Mouse (Mus musculus) liver, embryonic 11.5 days (tissue): ENCODE results near the gene Zfhx3. TPM values are rescaled to one million over a fixed set of nuclear protein-coding genes. Genes with fewer than 3 reads are reported as not detected.

Experiments
- ATAC-seq: fragments of 200-750 bp; cut with Nextera tagmentation; replicated peaks from 2 replicates; pipeline ENCODE4 v1.8.0; 2017; ENCODE audit warnings: moderate number of reproducible peaks, mild to moderate bottlenecking, moderate TSS enrichment, moderate library complexity; ENCODE audit not compliant: low FRiP score
- DNase-seq: peaks from one replicate; pipeline ENCODE4 v3.0.0-alpha.2; 2017; ENCODE audit warnings: low spot score
- H3K27ac ChIP-seq: fragments of 300-500 bp; sonication (generic); 2 replicates; pipeline ENCODE4 v1.5.1; 2014; ENCODE audit warnings: mild to moderate bottlenecking, low read depth, low read length, control low read depth
- H3K27me3 ChIP-seq: fragments of 300-500 bp; sonication (generic); replicated peaks from 2 replicates; pipeline ENCODE4 v1.6.1; 2014; ENCODE audit warnings: low read length, mixed read lengths; ENCODE audit not compliant: control insufficient read depth, insufficient read depth
- H3K36me3 ChIP-seq: fragments of 300-500 bp; sonication (generic); 2 replicates; pipeline ENCODE4 v1.6.1; 2014; ENCODE audit warnings: mild to moderate bottlenecking, low read length, moderate library complexity, mixed read lengths; ENCODE audit not compliant: control insufficient read depth, insufficient read depth
- H3K4me1 ChIP-seq: fragments of 300-500 bp; sonication (generic); replicated peaks from 2 replicates; pipeline ENCODE4 v1.6.1; 2014; ENCODE audit warnings: low read length, mixed read lengths; ENCODE audit not compliant: control insufficient read depth, insufficient read depth
- H3K4me2 ChIP-seq: fragments of 300-500 bp; sonication (generic); 2 replicates; pipeline ENCODE4 v1.6.1; 2014; ENCODE audit warnings: mild to moderate bottlenecking, control low read depth, moderate library complexity
- H3K4me3 ChIP-seq: fragments of 300-500 bp; sonication (generic); 2 replicates; pipeline ENCODE4 v1.5.1; 2014; ENCODE audit warnings: low read depth, low read length, control low read depth
- H3K9ac ChIP-seq: fragments of 300-500 bp; sonication (generic); 2 replicates; pipeline ENCODE4 v1.6.1; 2014; ENCODE audit warnings: low read depth, low read length, control low read depth
- H3K9me3 ChIP-seq: fragments of 300-500 bp; sonication (generic); 2 replicates; pipeline ENCODE4 v1.6.1; 2016; ENCODE audit warnings: low read length, inconsistent platforms, mixed read lengths; ENCODE audit not compliant: control insufficient read depth
- WGBS: fragments of 180-500 bp; shearing (Covaris S2); extraction: QIAGEN DNeasy Blood & Tissue Kit; methylation state at CpG from one replicate; pipeline ENCODE4 v1.1.7; 2014; 5-methylcytosine and 5-hydroxymethylcytosine counted together
- polyA plus RNA-seq: library from polyadenylated mRNA; unstranded; fragments of >200 nt; fragmentation: Nextera tagmentation; extraction: Ambion mirVana; gene quantifications from 2 replicates; pipeline ENCODE4 v1.2.1, GENCODE M21; 2014

Zfhx3 gene
- polyA plus RNA-seq, 1 experiment from 2014 or later: 6.1 TPM

GRCm38 (mm10) chr8:108692669-108693665, 750.5 kb downstream of the Zfhx3 start:
- Histone ChIP-seq H3K36me3 (no peaks in the 10 kb centered on the region), H3K9me3 (no peaks in the 10 kb centered on the region), H3K4me1 (peaks cover 21% of the 10 kb centered on the region), H3K9ac (no peak overlapping the region), H3K27me3 (peaks cover 48% of the 10 kb centered on the region), H3K27ac (no peak overlapping the region), H3K4me3 (0 out of 2 replicates have a peak overlapping the region, but pooled peaks have one; percentile 16), H3K4me2 (peak overlapping the region; percentile 58)
- ATAC-seq (no peak), DNase-seq (no peak)
- 73% methylated on average over 6 of the region's 6 CpGs for WGBS

DNA sequence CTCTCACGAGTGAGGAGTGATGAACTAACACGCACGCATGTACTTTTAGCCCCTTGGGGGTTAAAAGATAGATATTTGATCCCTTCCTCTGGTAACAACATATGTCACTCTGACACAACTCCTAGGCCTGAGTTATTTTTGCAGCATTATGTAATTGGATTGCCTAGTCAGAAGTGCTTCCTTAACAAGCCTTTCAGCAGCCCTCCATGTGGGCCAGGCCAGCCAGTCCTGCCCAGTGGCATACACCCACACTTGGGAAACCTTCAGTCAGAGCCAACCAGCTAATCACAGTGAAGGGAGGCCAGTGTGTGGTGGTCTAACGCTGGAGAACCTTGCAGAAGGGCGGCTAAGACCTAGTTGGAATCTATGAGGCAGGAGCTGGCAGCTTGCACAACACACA, 751.4 kb downstream of the Zfhx3 start:
- WGBS: 65% methylated on average over 5 of the region's 5 CpGs
- no peak overlapping the region for H3K9ac ChIP-seq
- no peak overlapping the region for H3K27ac ChIP-seq
- no peak overlapping the region for H3K4me2 ChIP-seq
- H3K27me3 ChIP-seq: peaks cover 57% of the 10 kb centered on the region
- no peak overlapping the region for H3K4me3 ChIP-seq
- no peaks in the 10 kb centered on the region for H3K36me3 ChIP-seq
- ATAC-seq (no peak), DNase-seq (no peak)
- peaks cover 21% of the 10 kb centered on the region for H3K4me1 ChIP-seq
- H3K9me3 ChIP-seq: no peaks in the 10 kb centered on the region

- 47% methylated on average over 6 of the region's 6 CpGs for WGBS
- peaks cover 24% of the 10 kb centered on the region for H3K4me1 ChIP-seq
- H3K27ac ChIP-seq: no peak overlapping the region
- no peak overlapping the region for H3K4me2 ChIP-seq
- DNase-seq (no peak), ATAC-seq (no peak)
- H3K4me3 ChIP-seq: no peak overlapping the region
- no peaks in the 10 kb centered on the region for H3K9me3 ChIP-seq
- H3K27me3 ChIP-seq: peaks cover 64% of the 10 kb centered on the region
- no peak overlapping the region for H3K9ac ChIP-seq
- no peaks in the 10 kb centered on the region for H3K36me3 ChIP-seq
These were observed 752.1 kb downstream of the Zfhx3 start for GRCm38 (mm10) chr8:108694516-108694915.

DNA sequence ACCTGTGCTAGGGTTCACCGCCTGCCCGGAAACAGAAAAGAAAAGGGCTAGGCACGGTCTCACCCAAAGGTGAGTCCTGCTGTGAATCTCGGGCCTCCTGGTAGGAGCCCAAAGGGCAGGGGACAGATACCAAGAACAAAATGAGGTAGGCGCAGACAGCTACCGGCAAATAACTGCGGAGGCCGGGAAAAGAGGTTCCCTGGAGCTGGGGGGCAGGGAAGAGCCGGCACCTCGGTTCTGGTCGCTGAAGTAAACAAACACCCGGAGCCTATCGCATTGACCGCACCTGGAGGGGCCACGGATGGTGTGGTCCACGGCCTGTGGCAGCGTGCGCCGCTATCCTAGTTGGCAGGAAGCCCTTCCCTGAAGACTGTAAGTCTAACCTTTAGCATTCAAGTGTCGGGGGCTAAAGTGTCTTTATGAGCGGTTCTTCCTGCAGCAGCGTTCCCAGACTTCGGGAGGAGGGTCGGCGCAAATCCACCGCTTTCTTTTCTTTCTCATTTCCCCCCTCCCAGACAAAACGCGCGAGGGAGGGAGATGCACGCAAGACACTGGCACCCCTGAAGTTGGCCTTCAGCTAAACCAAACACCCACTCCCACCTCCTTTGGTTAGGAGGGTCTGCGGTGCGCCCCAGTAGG, 752.9 kb downstream of the Zfhx3 start:
- ATAC-seq (no peak), DNase-seq (no peak)
- H3K9ac ChIP-seq: no peak overlapping the region
- 8% methylated on average over 32 of the region's 32 CpGs for WGBS
- H3K4me3 ChIP-seq: peak overlapping the region; percentile 40
- no peaks in the 10 kb centered on the region for H3K36me3 ChIP-seq
- H3K9me3 ChIP-seq: no peaks in the 10 kb centered on the region
- H3K27me3 ChIP-seq: peaks cover 72% of the 10 kb centered on the region
- peaks cover 26% of the 10 kb centered on the region for H3K4me1 ChIP-seq
- no peak overlapping the region for H3K27ac ChIP-seq
- H3K4me2 ChIP-seq: peak overlapping the region; percentile 67

DNA sequence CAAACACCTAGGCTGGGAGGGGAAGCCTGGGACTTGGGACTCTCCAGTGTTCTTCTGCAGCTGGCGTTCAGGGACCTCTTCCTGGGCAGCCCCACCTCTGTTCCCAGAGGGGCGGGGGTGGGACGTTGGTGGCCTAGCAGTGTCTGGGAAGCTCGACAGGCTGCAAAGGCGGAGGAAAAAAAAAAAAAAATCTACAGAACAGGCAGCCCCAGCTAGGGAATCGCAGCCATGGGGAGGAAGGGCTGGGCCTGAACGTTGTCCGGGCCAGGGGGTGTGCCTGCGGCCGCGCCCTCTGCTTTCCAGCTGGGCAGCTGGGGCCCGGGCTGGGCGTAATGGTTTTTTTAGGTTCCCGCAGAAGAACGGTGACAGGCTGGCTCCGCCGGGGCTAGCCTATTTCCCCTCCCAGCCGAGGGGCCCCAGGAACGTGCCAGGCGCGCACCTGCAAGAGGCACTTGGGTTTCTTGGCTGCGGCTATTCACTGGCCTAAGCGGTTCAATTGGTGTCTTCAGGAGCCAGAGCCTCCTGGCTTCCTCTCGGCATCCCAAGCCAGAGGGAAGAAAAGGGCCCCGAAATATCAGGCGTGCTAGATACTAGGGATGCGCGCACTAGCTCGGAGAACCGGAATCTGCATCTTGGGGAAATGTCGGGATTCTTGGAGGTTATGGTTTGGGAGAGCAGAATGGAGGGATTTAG, 753.6 kb downstream of the Zfhx3 start:
- no peak for DNase-seq
- WGBS: 1% methylated on average over 31 of the region's 31 CpGs
- H3K4me1 ChIP-seq: peaks cover 23% of the 10 kb centered on the region
- ATAC-seq: no peak
- H3K9me3 ChIP-seq: no peaks in the 10 kb centered on the region
- H3K4me2 ChIP-seq: peak overlapping the region; percentile 67
- H3K36me3 ChIP-seq: no peaks in the 10 kb centered on the region
- no peak overlapping the region for H3K9ac ChIP-seq
- H3K27me3 ChIP-seq: peaks cover 74% of the 10 kb centered on the region
- H3K4me3 ChIP-seq: peak overlapping the region; percentile 40
- H3K27ac ChIP-seq: no peak overlapping the region

DNA sequence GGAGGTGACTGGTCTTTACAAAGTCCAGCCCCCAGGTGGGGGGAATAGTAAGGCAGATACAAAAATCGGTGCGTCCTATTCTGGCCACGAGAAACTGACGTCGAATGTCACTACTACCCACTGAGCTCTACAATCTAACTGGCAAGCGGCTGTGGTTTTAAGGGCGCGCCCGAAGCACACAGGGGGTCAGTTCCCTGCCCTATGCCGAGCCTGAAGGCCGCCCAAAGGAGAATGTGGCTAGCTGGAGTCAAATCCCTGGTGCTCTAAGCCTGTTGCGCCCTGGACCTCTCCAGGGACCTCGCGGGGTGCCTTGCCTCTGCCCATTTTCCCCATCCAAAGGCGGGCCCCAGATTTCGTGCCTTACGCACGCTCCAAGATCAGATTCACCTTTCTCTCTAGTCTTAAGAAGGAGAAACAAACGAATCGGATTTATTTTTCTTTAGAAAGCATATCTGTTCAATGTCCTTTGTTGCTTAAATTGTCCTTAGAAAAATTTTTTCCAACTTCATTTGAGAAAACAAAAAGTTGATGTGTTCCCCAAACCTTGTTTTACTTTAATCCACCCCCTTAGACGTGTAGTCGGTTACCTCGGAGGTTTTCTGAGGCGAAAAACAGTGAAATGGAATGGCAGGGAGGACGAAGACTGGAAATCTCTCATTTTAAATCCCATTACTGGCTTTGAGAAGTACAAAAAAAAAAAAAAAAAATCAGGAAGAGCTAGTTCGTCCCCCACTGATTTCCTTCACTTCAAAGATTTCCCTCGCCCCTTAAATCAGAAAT, 754.4 kb downstream of the Zfhx3 start:
- Histone ChIP-seq H3K4me2 (peak overlapping the region; percentile 67), H3K9ac (no peak overlapping the region), H3K27me3 (peaks cover 81% of the 10 kb centered on the region), H3K36me3 (no peaks in the 10 kb centered on the region), H3K4me1 (peaks cover 21% of the 10 kb centered on the region), H3K9me3 (no peaks in the 10 kb centered on the region), H3K4me3 (peak overlapping the region; percentile 40), H3K27ac (no peak overlapping the region)
- DNase-seq (no peak), ATAC-seq (no peak)
- 4% methylated on average over 27 of the region's 27 CpGs for WGBS

DNA sequence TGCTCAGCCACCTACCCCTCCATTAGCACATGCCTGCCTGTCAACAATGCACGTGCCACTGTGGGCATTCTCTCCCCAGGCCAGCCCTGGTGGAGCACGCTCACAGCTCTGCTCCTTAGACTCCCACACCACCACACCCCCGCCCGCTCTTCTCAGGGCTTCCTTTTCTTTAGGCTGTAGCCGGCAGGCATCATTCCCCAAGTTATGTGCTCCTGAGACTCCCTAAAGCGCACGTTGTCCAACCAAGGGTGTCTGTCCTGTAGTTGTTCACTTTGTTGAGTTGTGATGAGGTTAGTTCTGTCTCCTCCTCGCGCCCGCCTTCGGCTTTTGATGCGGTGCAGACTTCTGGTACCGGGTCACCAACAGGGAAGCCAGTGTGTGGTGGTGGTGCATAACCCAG, 755.1 kb downstream of the Zfhx3 start:
- Histone ChIP-seq H3K36me3 (no peaks in the 10 kb centered on the region), H3K4me1 (peaks cover 23% of the 10 kb centered on the region), H3K27ac (no peak overlapping the region), H3K9me3 (no peaks in the 10 kb centered on the region), H3K9ac (no peak overlapping the region), H3K4me3 (no peak overlapping the region), H3K27me3 (peaks cover 88% of the 10 kb centered on the region), H3K4me2 (peak overlapping the region; percentile 33; the same call in 1 of the 2 replicates)
- DNase-seq (no peak), ATAC-seq (no peak)
- 5% methylated on average over 13 of the region's 13 CpGs for WGBS

DNA sequence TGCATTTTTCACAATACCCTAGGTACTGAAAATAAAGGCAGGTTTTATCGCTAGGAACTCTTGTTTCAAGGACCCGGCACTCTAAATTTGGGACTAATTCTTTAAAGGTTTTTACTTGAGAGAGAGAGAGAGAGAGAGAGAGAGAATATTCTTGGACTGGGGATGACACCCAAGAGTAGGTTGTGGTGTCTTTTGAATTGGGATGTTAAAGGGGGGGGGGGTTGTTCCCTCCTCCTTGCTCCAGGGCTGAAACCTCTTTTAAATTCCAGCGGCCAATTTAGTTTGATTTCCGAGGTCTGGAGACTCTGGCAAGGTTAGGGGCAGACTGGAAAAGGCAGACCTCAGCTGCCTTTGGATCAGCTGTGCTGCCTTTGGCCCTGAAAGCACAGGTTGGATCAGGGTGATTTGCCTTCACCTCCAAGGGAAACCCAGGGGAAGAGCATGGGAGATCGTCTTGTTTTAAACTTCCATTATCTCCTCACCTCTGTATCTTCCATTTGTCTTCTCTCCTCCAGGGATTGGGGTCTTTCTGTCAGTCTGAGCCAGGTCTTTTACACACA, 755.7 kb downstream of the Zfhx3 start:
- Histone ChIP-seq H3K27ac (no peak overlapping the region), H3K4me3 (no peak overlapping the region), H3K4me1 (peaks cover 23% of the 10 kb centered on the region), H3K4me2 (peak overlapping the region; percentile 33; the same call in 1 of the 2 replicates), H3K9ac (no peak overlapping the region), H3K27me3 (peaks cover 94% of the 10 kb centered on the region), H3K36me3 (no peaks in the 10 kb centered on the region), H3K9me3 (no peaks in the 10 kb centered on the region)
- WGBS: 9% methylated on average over 5 of the region's 5 CpGs
- no peak for ATAC-seq
- DNase-seq: no peak
